Mouse (Mus musculus) G1E (cell line): ENCODE measurements around the gene Ralgps1.

Experiments used
- CTCF ChIP-seq: IDR thresholded peaks from 2 replicates; pipeline ENCODE4 v1.5.1; 2012; ENCODE audit warnings: low read depth, low read length, inconsistent platforms, mixed read lengths
- TAL1 ChIP-seq: conservative IDR thresholded peaks from 2 replicates; pipeline ENCODE4 v1.6.1; 2012; ENCODE audit warnings: low read depth, low read length, inconsistent platforms, mixed read lengths

DNA sequence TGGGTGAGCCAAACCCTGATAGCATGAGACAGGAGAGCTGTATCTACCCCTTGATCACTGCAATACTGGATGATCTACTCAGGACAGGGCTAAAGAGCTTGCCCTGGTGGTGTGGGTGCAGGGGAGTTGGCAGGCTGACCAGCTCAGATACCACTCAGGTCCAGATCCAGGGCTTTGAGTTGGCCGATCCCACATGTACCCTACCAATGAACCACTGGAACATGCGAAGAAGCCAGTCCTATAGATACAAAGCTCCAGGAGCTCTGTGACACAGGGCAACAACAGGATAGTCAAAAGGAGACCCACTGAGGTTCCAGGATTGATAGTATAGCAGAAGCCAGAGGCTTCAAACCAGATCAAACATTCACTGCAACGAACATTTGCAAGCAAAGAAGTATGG, 19.8 kb downstream of the Ralgps1 start:
- no peak for TF ChIP-seq CTCF
- TF ChIP-seq TAL1, result no peak
